ENCODE assay signal across 16 mouse cellular contexts in genomic region chr12:9254301-9254860, GRCm38 (mm10).
DNase-seq lines count a peak whose midpoint lies in the region; ATAC-seq and TF ChIP-seq lines count a peak whose summit lies in the region.
"Had no signal": no experiment of that assay in that cellular context is flagged by ENCODE, and none has a peak within 500 bp of the region (broad histone marks: within the 10 kb centered on the region; RNA-seq: fewer than 3 reads in every experiment).

No protein-coding gene starts in this region.

- TF ChIP-seq CTCF in left cerebral cortex, adult 2 months (IDR thresholded peaks at IDR 0.05): no peak

- no peak overlapping the region for H3K4me2 ChIP-seq in embryonic facial prominence, embryonic 14.5 days (ENCODE audit: low read depth, low read length)
- H3K4me2 ChIP-seq: hindbrain, embryonic 14.5 days had no signal

- 46% methylated on average over 6 of the region's 6 CpGs for WGBS in embryonic facial prominence, embryonic 14.5 days

- DNase-seq in layer of hippocampus, adult 18-20 months (ENCODE audit: low spot score in 2 of 2): peak; percentile 70 to 83
- DNase-seq in layer of hippocampus, postnatal 25 days (ENCODE audit: extremely low spot score in 1 of 2, low spot score in 1 of 2): no peak
- DNase-seq in retina, postnatal 1 day: peak; percentile 6
- no peak for DNase-seq in retina, embryonic 14.5 days (ENCODE audit: low spot score)
- peak; percentile 32 for DNase-seq in embryonic facial prominence, embryonic 14.5 days (ENCODE audit: low spot score)
- DNase-seq in left cerebral cortex, adult 2 months (ENCODE audit: extremely low spot score in 1 of 2, low spot score in 2 of 2): peak; percentile 22 to 31
- no peak for DNase-seq in kidney, adult 9 months
- DNase-seq in adrenal gland, postnatal 25 days: no peak
- DNase-seq: cerebellum, adult 11 months; cerebellum, postnatal 25 days; gastrocnemius, postnatal 25 days; heart, postnatal 10 days; kidney, adult 11 months; liver; lung, adult 18-20 months had no signal

- no peak overlapping the region for H3K4me3 ChIP-seq in embryonic facial prominence, embryonic 14.5 days (ENCODE audit: low read depth, low read length)
- no peak overlapping the region for H3K4me3 ChIP-seq in left cerebral cortex, adult 2 months

- no peaks in the 10 kb centered on the region for H3K36me3 ChIP-seq in embryonic facial prominence, embryonic 14.5 days (ENCODE audit: control insufficient read depth, insufficient read depth, low read length)

- H3K27me3 ChIP-seq in embryonic facial prominence, embryonic 14.5 days (replicated peaks; ENCODE audit: control insufficient read depth, insufficient read depth, low read length): no peaks in the 10 kb centered on the region

- H3K9me3 ChIP-seq in embryonic facial prominence, embryonic 14.5 days (ENCODE audit: control insufficient read depth, low read length): no peaks in the 10 kb centered on the region

- ATAC-seq in embryonic facial prominence, embryonic 14.5 days (ENCODE audit: low read depth): no peak

- 0 out of 2 replicates have a peak, but pooled peaks cover 9% of the 10 kb centered on the region for H3K4me1 ChIP-seq in embryonic facial prominence, embryonic 14.5 days (ENCODE audit: control insufficient read depth, insufficient read depth, low read length)

- H3K27ac ChIP-seq in embryonic facial prominence, embryonic 14.5 days (replicated peaks; ENCODE audit: low read depth, low read length): no peak overlapping the region
- H3K27ac ChIP-seq in left cerebral cortex, adult 2 months: no peak overlapping the region
- H3K27ac ChIP-seq: hindbrain, embryonic 14.5 days had no signal

- intact Hi-C loops in left cerebral cortex, adult 2 months (cut with DNase I): loop anchor here (5.0 to 10.0 kb wide), 4 partner anchors 318 to 1280 kb away; partner anchors contain the start of gene Osr1

- H3K9ac ChIP-seq in embryonic facial prominence, embryonic 14.5 days (ENCODE audit: low read depth, low read length): no peak overlapping the region
- H3K9ac ChIP-seq: hindbrain, embryonic 14.5 days had no signal

Comparison
In these comparisons a context has a peak if more than half of its experiments do, and no peak if none do; other contexts are left out.
1. DNase-seq: peak in layer of hippocampus, adult 18-20 months (2 of 2), retina, postnatal 1 day (single experiment), embryonic facial prominence, embryonic 14.5 days (single experiment) and left cerebral cortex, adult 2 months (2 of 2); none in layer of hippocampus, postnatal 25 days (0 of 2), retina, embryonic 14.5 days (single experiment), kidney, adult 9 months (single experiment) and adrenal gland, postnatal 25 days (single experiment).